Mouse (Mus musculus) CH12.LX (cell line): ENCODE measurements around the gene Cd3d.

Experiments used
- CTCF ChIP-seq, 2 experiments: IDR thresholded peaks in 1 of 2; conservative IDR thresholded peaks in 1 of 2; 2 replicates each; pipeline ENCODE4 v1.5.1; 2011 to 2012; ENCODE audit warnings: low read depth in 2 of 2, low read length in 2 of 2, improper control_type of control experiment in 1 of 2, inconsistent platforms in 1 of 2, mild to moderate bottlenecking in 1 of 2, moderate library complexity in 1 of 2
- EP300 ChIP-seq: IDR thresholded peaks from 2 replicates; pipeline ENCODE4 v1.6.1; 2011; ENCODE audit warnings: low read length, improper control_type of control experiment
- ETS1 ChIP-seq: conservative IDR thresholded peaks from 2 replicates; pipeline ENCODE4 v1.6.1; 2012; ENCODE audit warnings: low read depth, mild to moderate bottlenecking, inconsistent platforms, low read length, improper control_type of control experiment, moderate library complexity
- HCFC1 ChIP-seq: IDR thresholded peaks from 2 replicates; pipeline ENCODE4 v1.6.1; 2012; ENCODE audit warnings: low read depth, mild to moderate bottlenecking, inconsistent platforms, low read length, improper control_type of control experiment
- KAT2A ChIP-seq: IDR thresholded peaks from 2 replicates; pipeline ENCODE4 v1.6.1; 2012; ENCODE audit warnings: low read length, improper control_type of control experiment, inconsistent platforms; ENCODE audit not compliant: insufficient replicate concordance
- MAFK ChIP-seq: IDR thresholded peaks from 2 replicates; pipeline ENCODE4 v1.6.1; 2011; ENCODE audit warnings: low read length, improper control_type of control experiment; ENCODE audit not compliant: insufficient replicate concordance
- MAZ ChIP-seq: IDR thresholded peaks from 2 replicates; pipeline ENCODE4 v1.6.1; 2012; ENCODE audit warnings: low read depth, mild to moderate bottlenecking, inconsistent platforms, low read length, improper control_type of control experiment, moderate library complexity
- MEF2A ChIP-seq: IDR thresholded peaks from 2 replicates; pipeline ENCODE4 v1.6.1; 2014; ENCODE audit warnings: low read depth, mild to moderate bottlenecking, inconsistent platforms, low read length, improper control_type of control experiment, borderline replicate concordance
- NRF1 ChIP-seq: IDR thresholded peaks from 2 replicates; pipeline ENCODE4 v1.6.1; 2014; ENCODE audit warnings: low read depth, mild to moderate bottlenecking, inconsistent platforms, low read length, improper control_type of control experiment, moderate library complexity
- PAX5 ChIP-seq: IDR thresholded peaks from 2 replicates; pipeline ENCODE4 v1.6.1; 2012; ENCODE audit warnings: low read length, inconsistent platforms, mixed read lengths
- POLR2A ChIP-seq: IDR thresholded peaks from 2 replicates; pipeline ENCODE4 v1.6.1; 2011; ENCODE audit warnings: low read depth, mild to moderate bottlenecking, improper control_type of control experiment, low read length
- RAD21 ChIP-seq: IDR thresholded peaks from 2 replicates; pipeline ENCODE4 v1.6.1; 2011; ENCODE audit warnings: low read depth, mild to moderate bottlenecking, low read length, improper control_type of control experiment, moderate library complexity
- SMC3 ChIP-seq: IDR thresholded peaks from 2 replicates; pipeline ENCODE4 v1.6.1; 2011; ENCODE audit warnings: low read depth, low read length, improper control_type of control experiment
- ZNF384 ChIP-seq: IDR thresholded peaks from 2 replicates; pipeline ENCODE4 v1.6.1; 2012; ENCODE audit warnings: low read depth, low read length, improper control_type of control experiment, inconsistent platforms

DNA sequence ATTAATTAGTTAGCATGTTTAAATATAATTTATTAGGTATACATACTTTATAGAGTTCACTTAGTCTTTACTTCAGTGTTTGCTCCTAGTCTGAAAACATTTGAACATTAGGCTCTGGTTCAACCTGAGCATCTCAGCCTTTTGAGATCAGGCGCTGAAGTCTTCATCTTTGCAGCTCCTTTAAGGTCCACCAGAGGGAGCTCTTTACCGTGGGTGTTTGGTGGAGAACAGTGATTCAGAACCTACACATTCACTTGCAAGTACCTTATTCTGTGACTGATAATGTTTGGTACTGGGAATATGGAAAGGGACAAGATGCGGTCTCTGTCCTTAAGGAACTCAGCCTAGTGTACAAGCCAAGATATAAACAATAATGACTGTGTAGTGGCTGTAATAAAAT lies 41.2 kb downstream of the Cd3d start:
- TF ChIP-seq CTCF (conservative IDR thresholded peaks at IDR 0.05 in 1 of 2, IDR thresholded peaks at IDR 0.05 in 1 of 2; ENCODE audit: low read depth in 2 of 2, low read length in 2 of 2) = peak; percentile 82 to 99
- no peak for TF ChIP-seq MEF2A
- TF ChIP-seq RAD21 = peak; percentile 100
- TF ChIP-seq SMC3 = peak; percentile 99
- TF ChIP-seq MAFK = no peak
- TF ChIP-seq HCFC1 = no peak
- no peak for TF ChIP-seq EP300
- TF ChIP-seq POLR2A = no peak
- no peak for TF ChIP-seq PAX5
- TF ChIP-seq NRF1 = no peak
- TF ChIP-seq MAZ = no peak
- no peak for TF ChIP-seq ZNF384
- TF ChIP-seq KAT2A = no peak
- TF ChIP-seq ETS1 = no peak
